Mouse (Mus musculus) macrophage (primary cell): ENCODE results near the gene Sec61a1. TPM values are rescaled to one million over a fixed set of nuclear protein-coding genes. Genes with fewer than 3 reads are reported as not detected.

Experiments
- polyA plus RNA-seq: library from polyadenylated mRNA; stranded (reverse); fragments of 250-400 nt; gene quantifications from 3 replicates; pipeline ENCODE4 v1.2.4, GENCODE M21; 2018; ENCODE audit warnings: inconsistent platforms

The Sec61a1 gene
- polyA plus RNA-seq, 1 experiment from 2014 or later: 104 TPM

Other genes with a start within 250 kb of the Sec61a1 start
- 7.3 to 10.6 TPM (median 10.0 TPM) in 3 replicates for gene Eefsec, start 72.4 kb downstream of the Sec61a1 start, polyA plus RNA-seq
- gene Ruvbl1, start 53.5 kb downstream of the Sec61a1 start, polyA plus RNA-seq: 14.1 to 35.5 TPM (median 22.3 TPM) in 3 replicates
- gene Kbtbd12, start 119.0 kb upstream of the Sec61a1 start, polyA plus RNA-seq: 0.37 to 1.2 TPM (median 0.63 TPM) in 3 replicates
- gene Mgll, start 205.5 kb upstream of the Sec61a1 start, polyA plus RNA-seq: 16.1 to 82.6 TPM (median 24.1 TPM) in 3 replicates